Mouse (Mus musculus): ENCODE data around the gene Gdf9.

- TF ChIP-seq CTCF (IDR thresholded peaks at IDR 0.05; ENCODE audit: borderline replicate concordance, insufficient read depth, low read length) = no peak
- TF ChIP-seq POLR2A (IDR thresholded peaks at IDR 0.05; ENCODE audit: low read depth, low read length) = no peak
Observed at GRCm38 (mm10) chr11:53486822-53487594, 56.2 kb downstream of the Gdf9 start.

Measured in embryonic fibroblast, embryonic 13.5 days (primary cell).